Mouse (Mus musculus): ENCODE data around the gene Olfr744. TPM values are rescaled to one million over a fixed set of nuclear protein-coding genes. Genes with fewer than 3 reads are reported as not detected.
"Not testable (repeated sequence)": the region's sequence is repeated elsewhere in the genome, so short reads cannot be mapped to it uniquely, and the experiment has no call there.

The Olfr744 gene
- 0.25 TPM in 1 of 2 replicates, not detected in the other for total RNA-seq (2017)

GRCm38 (mm10) chr14:50614579-50614978 is at the start of gene Olfr744:
Olfr744 (plus strand) TSS chr14:50614879.
- ATAC-seq (ENCODE audit: extremely low read depth, insufficient number of reproducible peaks, low FRiP score, poor library complexity, severe bottlenecking) = no peak

GRCm38 (mm10) chr14:50573056-50573455 is 41.6 kb upstream of the Olfr744 start:
- not testable (repeated sequence) for ATAC-seq (ENCODE audit: extremely low read depth, insufficient number of reproducible peaks, low FRiP score, poor library complexity, severe bottlenecking)

DNA sequence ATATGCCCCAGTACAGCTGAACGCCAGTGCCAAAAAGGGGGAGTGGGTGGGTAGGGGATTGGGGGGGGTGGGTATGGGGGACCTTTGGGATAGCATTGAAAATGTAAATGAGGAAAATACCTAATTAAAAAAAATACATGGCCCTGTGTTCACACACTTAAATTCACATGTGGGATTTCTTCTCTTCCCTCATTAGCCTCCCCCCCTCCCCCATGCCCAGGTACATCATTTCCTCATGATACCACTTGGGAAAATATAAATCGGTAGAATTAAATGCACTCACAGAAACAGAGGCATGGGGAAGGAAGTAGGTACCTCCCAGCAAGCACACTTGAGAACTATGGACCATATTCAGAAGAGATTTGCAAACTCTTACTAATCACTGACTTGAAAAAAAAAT is 24.4 kb downstream of the Olfr744 start, which contains the start of gene Olfr745:
TSS of gene Olfr745 (plus strand) at position 301 of the 400 bp plus-strand sequence.
- no peak for ATAC-seq (ENCODE audit: extremely low read depth, insufficient number of reproducible peaks, low FRiP score, poor library complexity, severe bottlenecking)

- ATAC-seq (ENCODE audit: extremely low read depth, insufficient number of reproducible peaks, low FRiP score, poor library complexity, severe bottlenecking) = no peak
Measured at GRCm38 (mm10) chr14:50646783-50647182, 32.1 kb downstream of the Olfr744 start, which contains the start of gene Olfr746. Olfr746 (plus strand) TSS chr14:50647083.

Other genes with a start within 250 kb of the Olfr744 start
- gene Olfr736, start 233.7 kb upstream of the Olfr744 start, total RNA-seq (2017) = not detected in 2 replicates
- not detected in 2 replicates for gene Olfr738, start 207.3 kb upstream of the Olfr744 start, total RNA-seq (2017)
- not detected in 2 replicates for gene Olfr739, start 196.3 kb upstream of the Olfr744 start, total RNA-seq (2017)
- gene Olfr740, start 169.3 kb upstream of the Olfr744 start, total RNA-seq (2017) = 0.23 TPM in 1 of 2 replicates, not detected in the other
- 0.81 TPM in 1 of 2 replicates, not detected in the other for gene Olfr741, start 142.1 kb upstream of the Olfr744 start, total RNA-seq (2017)
- gene Olfr742, start 111.3 kb upstream of the Olfr744 start, total RNA-seq (2017) = not detected in 2 replicates
- not detected in 2 replicates for gene Olfr743, start 93.0 kb upstream of the Olfr744 start, total RNA-seq (2017)
- not detected in 2 replicates for gene Olfr745, start 24.5 kb downstream of the Olfr744 start, total RNA-seq (2017)
- gene Olfr746, start 32.2 kb downstream of the Olfr744 start, total RNA-seq (2017) = not detected in 2 replicates
- not detected in 2 replicates for gene Olfr747, start 78.3 kb downstream of the Olfr744 start, total RNA-seq (2017)
- not detected in 2 replicates for gene Olfr748, start 92.5 kb downstream of the Olfr744 start, total RNA-seq (2017)
- not detected in 2 replicates for gene Olfr749, start 130.2 kb downstream of the Olfr744 start, total RNA-seq (2017)
- gene Ttc5, start 170.6 kb downstream of the Olfr744 start, total RNA-seq (2017) = 60.6 and 73.4 TPM in 2 replicates
- gene Ccnb1ip1, start 192.9 kb downstream of the Olfr744 start, total RNA-seq (2017) = not detected in 2 replicates
- 79.5 and 95.5 TPM in 2 replicates for gene Parp2, start 193.0 kb downstream of the Olfr744 start, total RNA-seq (2017)

Data from neutrophil, adult 5-6 weeks (primary cell).